Comparison of ENCODE assay signal across 15 mouse cellular contexts in the genomic region with DNA sequence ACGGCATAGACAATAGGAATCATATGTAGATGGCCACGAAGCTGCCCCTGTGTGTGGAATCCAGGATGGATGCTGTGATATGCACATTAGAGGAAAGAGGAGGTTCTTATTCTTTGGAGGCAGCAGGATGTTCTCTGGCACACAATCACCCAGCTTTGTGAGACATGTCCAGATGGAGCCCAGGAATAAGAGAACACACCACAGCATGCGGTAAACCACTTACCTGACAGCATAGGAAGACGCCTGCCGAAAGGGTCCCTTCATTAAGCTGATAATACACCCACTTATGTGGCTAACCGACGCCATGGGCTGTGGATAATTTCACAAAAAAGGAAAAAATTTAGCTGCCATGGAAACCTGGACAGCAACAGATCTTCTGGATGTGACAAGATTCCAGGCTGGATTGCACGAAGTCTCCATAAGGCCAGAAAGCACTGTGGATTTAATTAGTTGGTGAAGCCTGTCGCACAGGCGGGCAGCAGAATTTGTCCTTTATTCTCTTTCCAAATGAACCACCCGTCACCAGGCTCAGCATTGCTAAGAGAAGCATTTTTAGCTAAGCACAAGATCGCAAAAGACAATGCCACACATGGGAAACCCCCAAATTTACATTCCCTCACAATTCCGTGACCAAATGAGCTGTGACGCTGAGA.
DNase-seq lines count a peak whose midpoint lies in the region; ATAC-seq and TF ChIP-seq lines count a peak whose summit lies in the region.
"Had no signal": no experiment of that assay in that cellular context is flagged by ENCODE, and none has a peak within 500 bp of the region (broad histone marks: within the 10 kb centered on the region; RNA-seq: fewer than 3 reads in every experiment).

No protein-coding gene starts in this region.

- DNase-seq in cerebellum, adult 11-12 months, result peak; percentile 6
- DNase-seq in cerebellum, adult 11 months, result no peak
- DNase-seq in midbrain, embryonic 14.5 days, result peak; percentile 48
- no peak for DNase-seq in midbrain, embryonic 10.5 days (ENCODE audit: low spot score)
- peak; percentile 8 for DNase-seq in left cerebral cortex, adult 11 months (ENCODE audit: low spot score)
- peak; percentile 53 for DNase-seq in telencephalon, adult 2 months (ENCODE audit: low read depth, low spot score)
- no peak for DNase-seq in thymus, postnatal 36 days
- DNase-seq: gastrocnemius, postnatal 10 days; heart, postnatal 14 days; kidney, postnatal 14 days; liver, embryonic 13.5 days; spleen, adult 18-20 months; thymus, postnatal 4 days had no signal

- H3K4me3 ChIP-seq in midbrain, embryonic 14.5 days (replicated peaks; ENCODE audit: low read depth, low read length), result no peak overlapping the region
- H3K4me3 ChIP-seq in midbrain, embryonic 10.5 days, result no peak overlapping the region
- no peak overlapping the region for H3K4me3 ChIP-seq in intestine, postnatal 0 days (ENCODE audit: low read depth, low read length)
- H3K4me3 ChIP-seq: liver, embryonic 13.5 days; neural tube, embryonic 13.5 days had no signal

- no peak for ATAC-seq in midbrain, embryonic 14.5 days (ENCODE audit: low FRiP score, low TSS enrichment)
- ATAC-seq in intestine, postnatal 0 days, result no peak

- 41% methylated on average over 14 of the region's 14 CpGs for WGBS in midbrain, embryonic 14.5 days
- WGBS in midbrain, embryonic 10.5 days, result 85% methylated on average over 14 of the region's 14 CpGs
- 93% methylated on average over 14 of the region's 14 CpGs for whole genome bisulfite sequencing in intestine, postnatal 0 days

- H3K27me3 ChIP-seq in midbrain, embryonic 14.5 days (ENCODE audit: control insufficient read depth, insufficient read depth, low read length), result no peaks in the 10 kb centered on the region
- no peaks in the 10 kb centered on the region for H3K27me3 ChIP-seq in midbrain, embryonic 10.5 days (ENCODE audit: low read depth, poor library complexity, severe bottlenecking)
- H3K27me3 ChIP-seq in intestine, postnatal 0 days (replicated peaks; ENCODE audit: control insufficient read depth, insufficient read depth, low read length), result no peaks in the 10 kb centered on the region
- H3K27me3 ChIP-seq: liver, embryonic 13.5 days; neural tube, embryonic 13.5 days had no signal

- 0 out of 2 replicates have a peak, but pooled peaks cover 4% of the 10 kb centered on the region for H3K4me1 ChIP-seq in midbrain, embryonic 14.5 days (ENCODE audit: control insufficient read depth, insufficient read depth, low read length)
- H3K4me1 ChIP-seq in midbrain, embryonic 10.5 days, result peaks cover 12% of the 10 kb centered on the region
- no peaks in the 10 kb centered on the region for H3K4me1 ChIP-seq in intestine, postnatal 0 days (replicated peaks; ENCODE audit: control insufficient read depth, insufficient read depth, low read length)
- H3K4me1 ChIP-seq: liver, embryonic 13.5 days; neural tube, embryonic 13.5 days had no signal

- no peaks in the 10 kb centered on the region for H3K9me3 ChIP-seq in midbrain, embryonic 14.5 days (ENCODE audit: control insufficient read depth, low read length)
- no peaks in the 10 kb centered on the region for H3K9me3 ChIP-seq in midbrain, embryonic 10.5 days (replicated peaks)
- H3K9me3 ChIP-seq in intestine, postnatal 0 days (ENCODE audit: control insufficient read depth), result no peaks in the 10 kb centered on the region
- H3K9me3 ChIP-seq: liver, embryonic 13.5 days; neural tube, embryonic 13.5 days had no signal

- no peak overlapping the region for H3K27ac ChIP-seq in midbrain, embryonic 14.5 days (replicated peaks; ENCODE audit: low read depth, low read length)
- no peak overlapping the region for H3K27ac ChIP-seq in midbrain, embryonic 10.5 days (replicated peaks)
- no peak overlapping the region for H3K27ac ChIP-seq in intestine, postnatal 0 days (ENCODE audit: low read depth, low read length)
- H3K27ac ChIP-seq: liver, embryonic 13.5 days; neural tube, embryonic 13.5 days had no signal

- no peak overlapping the region for H3K9ac ChIP-seq in midbrain, embryonic 14.5 days (replicated peaks; ENCODE audit: low read length)
- no peak overlapping the region for H3K9ac ChIP-seq in intestine, postnatal 0 days (ENCODE audit: low read depth, low read length)
- H3K9ac ChIP-seq: liver, embryonic 13.5 days; neural tube, embryonic 13.5 days had no signal

- no peaks in the 10 kb centered on the region for H3K36me3 ChIP-seq in midbrain, embryonic 14.5 days (ENCODE audit: control insufficient read depth, insufficient read depth, low read length)
- H3K36me3 ChIP-seq in midbrain, embryonic 10.5 days, result no peaks in the 10 kb centered on the region
- no peaks in the 10 kb centered on the region for H3K36me3 ChIP-seq in intestine, postnatal 0 days (ENCODE audit: control insufficient read depth, insufficient read depth)
- H3K36me3 ChIP-seq: liver, embryonic 13.5 days; neural tube, embryonic 13.5 days had no signal

- TF ChIP-seq CTCF in intestine, postnatal 0 days (IDR thresholded peaks at IDR 0.05; ENCODE audit: low read depth), result no peak

- H3K4me2 ChIP-seq in midbrain, embryonic 14.5 days (ENCODE audit: low read length), result no peak overlapping the region
- H3K4me2 ChIP-seq in intestine, postnatal 0 days (replicated peaks; ENCODE audit: low read depth), result no peak overlapping the region
- H3K4me2 ChIP-seq: liver, embryonic 13.5 days; neural tube, embryonic 13.5 days had no signal

Comparison
In these comparisons a context has a peak if more than half of its experiments do, and no peak if none do; other contexts are left out.
1. DNase-seq: peak in cerebellum, adult 11-12 months (single experiment), midbrain, embryonic 14.5 days (single experiment), left cerebral cortex, adult 11 months (single experiment) and telencephalon, adult 2 months (single experiment); none in cerebellum, adult 11 months (single experiment), midbrain, embryonic 10.5 days (single experiment) and thymus, postnatal 36 days (0 of 2).